Mouse (Mus musculus): Measurements from ENCODE around the gene BC004004.
A peak's percentile ranks its signal among the peaks of the same experiment; 100 is the strongest.

Gene BC004004

GRCm38 (mm10) chr17:29355461-29355840 is 86.9 kb downstream of the BC004004 start:
- DNase-seq, result no peak

GRCm38 (mm10) chr17:29355841-29356478 is 87.4 kb downstream of the BC004004 start:
- DNase-seq, result peak; percentile 53

GRCm38 (mm10) chr17:29356479-29356856 is 87.9 kb downstream of the BC004004 start:
- DNase-seq, result peak; percentile 54

- no peak for DNase-seq
These were observed 88.3 kb downstream of the BC004004 start for GRCm38 (mm10) chr17:29356882-29357281.

GRCm38 (mm10) chr17:29358928-29359327 is 90.3 kb downstream of the BC004004 start:
- peak; percentile 12 for DNase-seq

- peak; percentile 6 for DNase-seq
These were observed 92.2 kb downstream of the BC004004 start, which contains the start of gene Fgd2 for GRCm38 (mm10) chr17:29360761-29361221. Fgd2 (plus strand) TSS chr17:29360914.

GRCm38 (mm10) chr17:29361982-29362691 is 93.5 kb downstream of the BC004004 start:
- peak; percentile 10 for DNase-seq

GRCm38 (mm10) chr17:29363109-29363508 is 94.5 kb downstream of the BC004004 start:
- DNase-seq, result no peak

Data from cerebellum, adult 9-11 months (tissue).